Mouse (Mus musculus) inflammation-experienced regulatory T-cells, adult 6 months (primary cell): Measurements from ENCODE around the gene Porcn. TPM values are rescaled to one million over a fixed set of nuclear protein-coding genes. Genes with fewer than 3 reads are reported as not detected.

ENCODE experiments used
- ATAC-seq: one replicate; pipeline ENCODE4 v1.8.0; 2017
- polyA plus RNA-seq, 3 experiments: library from polyadenylated mRNA; unstranded; fragments of 100-300 nt; shearing (Covaris generic); gene quantifications; one replicate each; pipeline ENCODE4 v1.2.1; 2017

Porcn gene
- polyA plus RNA-seq = under 1 TPM in 2 of 3 experiments, not detected in 1; 0.36 to 0.69 TPM

GRCm38 (mm10) chrX:8206015-8206693 is at the start of gene Porcn:
TSS of gene Porcn (minus strand) at chrX:8206525.
- ATAC-seq = no peak

GRCm38 (mm10) chrX:8255807-8256206 is 49.5 kb upstream of the Porcn start:
- no peak for ATAC-seq

DNA sequence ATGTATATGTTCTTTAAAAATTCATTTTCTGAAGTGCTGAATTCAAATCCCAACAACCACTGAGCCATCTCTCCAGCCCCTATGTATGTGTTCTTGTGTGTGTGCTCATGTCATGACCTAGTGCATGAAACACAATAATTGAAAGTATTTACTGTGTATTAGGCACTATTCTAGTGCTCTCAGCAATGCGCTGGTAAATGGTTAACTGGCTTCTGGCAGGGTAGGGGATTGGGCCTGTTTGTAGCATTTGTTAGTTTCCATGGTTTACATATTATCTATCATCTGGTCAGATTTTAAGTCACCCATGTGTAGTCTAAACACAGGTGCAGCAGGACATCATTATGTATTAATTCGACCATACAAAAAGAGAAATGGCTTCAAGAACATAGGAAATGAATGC is 47.4 kb upstream of the Porcn start:
- ATAC-seq = no peak

DNA sequence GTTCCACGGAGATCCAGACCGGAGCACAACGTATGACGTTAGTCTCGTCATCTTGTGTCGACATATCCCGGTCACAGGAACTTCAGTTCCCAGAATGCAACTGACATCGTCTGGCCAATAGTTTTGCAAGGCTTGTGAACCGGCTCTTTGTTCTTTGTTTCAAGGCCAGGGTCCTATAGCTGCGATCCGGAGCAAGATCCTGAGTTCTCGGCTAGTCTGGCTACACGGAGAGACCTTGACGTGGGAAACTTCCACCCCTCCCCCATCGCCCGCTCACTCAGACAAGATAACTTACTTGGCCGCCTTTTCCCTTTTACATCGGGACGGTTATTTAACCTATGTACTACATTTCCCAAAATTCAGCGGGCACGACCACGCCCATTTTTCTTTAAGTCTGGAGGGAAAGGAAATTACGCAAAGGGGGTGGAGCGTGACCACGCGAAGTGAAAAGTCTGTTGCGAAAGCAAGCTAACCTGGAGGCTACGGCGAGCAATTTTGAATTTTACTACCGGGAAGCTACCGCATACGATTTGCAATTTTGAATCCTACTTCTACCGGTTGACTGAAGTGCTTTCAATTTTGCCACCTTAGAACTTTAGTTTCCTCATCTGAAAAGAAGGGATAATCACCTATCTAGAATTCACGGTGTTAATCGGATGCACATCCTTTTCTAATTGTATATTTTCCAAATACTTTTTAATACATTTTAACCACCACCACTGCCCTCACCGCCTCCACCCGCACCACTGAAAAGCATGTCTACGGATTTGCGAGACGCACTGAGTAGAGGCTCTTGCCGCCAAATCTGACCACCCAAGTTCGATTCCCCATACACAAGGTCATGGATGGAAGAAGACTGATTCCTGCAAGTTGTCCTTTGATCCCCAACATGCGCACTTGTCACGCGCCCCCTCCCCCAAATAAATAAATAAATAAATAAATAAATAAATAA is 46.3 kb upstream of the Porcn start, which contains the start of gene Ftsj1:
Ftsj1 (minus strand) TSS at position 73 of the 952 bp plus-strand sequence.
- ATAC-seq = peak; percentile 89

GRCm38 (mm10) chrX:8251789-8252333 is 45.5 kb upstream of the Porcn start:
- ATAC-seq = peak; percentile 42

GRCm38 (mm10) chrX:8248542-8249120 is 42.3 kb upstream of the Porcn start:
- ATAC-seq = no peak

- ATAC-seq = no peak
These were observed 41.4 kb upstream of the Porcn start for GRCm38 (mm10) chrX:8247680-8248079.

- no peak for ATAC-seq
These were observed 32.6 kb upstream of the Porcn start for GRCm38 (mm10) chrX:8238804-8239395.

DNA sequence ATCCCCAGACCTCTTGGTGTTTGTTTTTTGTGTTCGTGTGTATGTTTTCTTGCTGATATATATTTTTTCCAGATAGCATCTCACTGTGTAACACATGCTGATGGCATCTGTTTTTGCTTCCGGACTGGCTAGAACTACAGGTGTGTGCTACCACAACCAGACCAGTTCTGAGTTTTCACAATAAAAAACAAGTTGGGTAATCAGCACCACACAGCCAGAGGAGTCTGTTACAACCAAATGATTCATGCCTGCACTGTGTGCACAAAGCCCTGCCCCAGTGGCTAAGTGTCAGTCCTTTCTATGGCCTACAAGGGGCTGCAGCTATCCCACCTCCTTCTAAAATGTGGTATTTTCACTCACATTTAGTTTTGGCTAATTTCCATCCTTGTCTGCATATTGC is 30.4 kb upstream of the Porcn start:
- no peak for ATAC-seq

- ATAC-seq = no peak
These were observed 27.3 kb upstream of the Porcn start for GRCm38 (mm10) chrX:8233602-8234001.

DNA sequence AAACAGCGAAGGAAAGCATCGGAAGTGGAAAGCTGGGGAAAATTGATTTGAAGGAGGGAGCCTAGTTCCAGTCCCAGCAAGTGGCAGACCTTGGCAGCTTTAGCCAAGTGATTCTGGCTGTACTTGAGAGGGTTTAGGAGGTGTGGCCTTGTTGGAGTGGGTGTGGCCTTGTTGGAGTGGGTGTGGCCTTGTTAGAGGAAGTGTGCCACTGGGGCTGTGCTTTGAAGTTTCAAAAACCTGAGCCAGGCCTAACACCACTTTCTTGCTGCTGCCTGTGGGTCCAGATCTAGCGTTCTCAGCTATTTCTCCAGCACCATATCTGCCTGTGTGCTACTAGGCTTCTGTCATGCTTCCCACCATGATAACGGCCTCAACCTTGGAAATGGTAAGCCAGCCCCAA is 23.9 kb upstream of the Porcn start:
- ATAC-seq = no peak

DNA sequence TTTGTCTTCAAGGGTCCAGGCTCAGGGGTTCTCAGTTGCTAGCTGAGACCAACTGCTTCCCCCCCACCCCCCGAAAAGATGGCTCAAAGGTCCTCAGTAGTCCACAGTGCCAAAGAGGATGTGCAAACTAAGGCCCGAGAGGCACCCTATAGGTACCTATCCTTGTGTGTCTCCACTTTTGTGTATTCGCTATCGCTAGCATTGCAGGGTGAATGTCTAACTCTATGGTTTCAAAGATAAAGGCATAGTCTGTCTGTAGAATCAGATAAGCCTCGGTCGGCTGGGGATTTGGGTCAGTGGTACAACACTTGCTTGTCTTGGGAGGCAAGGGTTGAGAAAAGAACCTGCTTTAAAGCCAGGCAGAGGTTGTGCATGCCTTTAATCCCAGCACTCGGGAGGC is 17.1 kb upstream of the Porcn start:
- no peak for ATAC-seq

DNA sequence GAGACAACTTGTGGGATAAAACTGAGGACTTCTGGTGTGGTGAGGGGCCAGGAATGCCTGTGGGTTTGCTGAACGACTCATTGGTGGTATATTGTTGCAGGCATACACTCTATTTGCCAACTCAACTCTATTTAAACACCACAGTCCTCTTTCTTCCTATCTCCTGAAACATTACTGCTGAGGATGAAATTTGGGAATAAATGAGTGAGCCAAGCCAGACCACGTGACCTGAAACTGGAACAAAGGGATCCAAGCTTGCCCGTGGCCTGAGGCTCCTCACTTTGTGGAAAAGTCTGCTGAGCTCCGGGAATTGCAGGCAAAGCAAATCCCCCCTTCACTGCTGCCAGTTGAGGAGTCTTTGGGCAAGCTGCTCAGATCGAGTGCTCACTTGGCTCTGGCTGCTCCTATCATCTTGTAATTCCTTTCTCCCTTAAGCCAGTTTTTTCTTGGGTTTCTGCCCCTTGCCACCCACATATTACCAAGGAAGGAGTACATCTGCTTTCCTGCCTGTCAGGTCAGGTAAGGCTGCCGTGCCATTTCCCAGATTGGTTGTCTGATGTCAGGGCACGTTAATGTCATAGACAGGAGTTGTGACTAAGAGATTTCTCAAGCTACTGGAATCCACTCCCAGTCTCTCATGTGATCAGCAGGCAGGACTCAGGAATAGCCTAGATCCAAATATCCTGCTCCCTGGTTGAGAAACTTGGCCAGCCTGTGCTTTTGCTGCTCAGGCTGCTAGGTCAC is 16.5 kb upstream of the Porcn start:
- no peak for ATAC-seq

GRCm38 (mm10) chrX:8222296-8222677 is 16.0 kb upstream of the Porcn start:
- no peak for ATAC-seq

DNA sequence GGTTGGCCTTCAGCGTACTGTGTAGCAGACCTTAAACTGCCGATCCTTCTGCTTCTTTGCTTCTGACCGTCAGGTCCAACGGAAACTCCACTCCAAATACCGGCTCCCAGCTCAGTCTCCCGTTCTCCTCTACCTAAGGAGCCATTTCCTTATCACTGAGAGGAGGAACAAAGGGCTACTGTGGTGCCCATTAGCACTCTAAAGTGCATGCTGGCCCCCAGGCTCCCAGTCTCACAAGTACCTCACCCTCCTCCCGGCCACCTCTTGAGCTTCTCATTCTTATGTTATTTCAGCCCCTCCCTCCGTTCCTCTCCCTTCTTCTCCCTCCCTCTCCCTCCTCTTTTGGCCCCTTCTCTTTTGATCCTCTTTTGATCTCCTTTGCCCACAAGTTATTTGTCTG is 13.3 kb upstream of the Porcn start:
- no peak for ATAC-seq

- no peak for ATAC-seq
These were observed 11.8 kb upstream of the Porcn start for GRCm38 (mm10) chrX:8218114-8218513.

GRCm38 (mm10) chrX:8217383-8217782 is 11.1 kb upstream of the Porcn start:
- ATAC-seq = no peak

DNA sequence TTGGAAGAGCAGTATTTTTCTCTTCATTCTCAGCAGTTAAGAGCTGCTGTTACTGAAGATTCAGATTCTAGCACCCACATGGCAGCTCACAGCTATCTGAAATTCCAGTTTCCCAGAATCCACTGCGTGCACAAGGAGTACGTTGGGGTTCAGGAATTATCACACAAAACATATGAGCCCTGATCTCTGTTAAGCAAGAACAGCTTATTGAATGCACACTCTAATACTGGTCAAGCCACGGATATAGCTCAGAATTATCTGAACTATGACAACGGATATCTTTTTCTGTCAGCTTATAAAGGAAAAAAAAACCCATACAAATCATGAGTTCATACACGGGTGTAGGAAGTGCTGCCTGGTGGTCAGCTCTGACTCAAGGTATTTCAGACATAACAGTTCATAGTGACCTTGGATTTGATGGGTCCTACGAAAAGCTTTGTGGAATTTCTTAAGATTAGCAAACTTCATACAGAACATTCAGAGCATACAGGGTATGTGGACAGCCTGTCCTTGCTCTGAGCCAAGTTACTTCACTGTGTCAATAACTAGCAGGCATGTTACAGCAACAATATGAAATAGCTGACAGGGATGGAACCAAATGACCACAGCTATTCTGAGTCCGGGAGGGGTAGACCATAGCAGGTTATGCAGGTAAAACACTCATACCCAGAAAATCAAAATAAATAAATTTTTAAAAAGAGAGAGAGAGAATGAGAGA is 5.3 kb upstream of the Porcn start:
- ATAC-seq = no peak

GRCm38 (mm10) chrX:8209720-8210119 is 3.4 kb upstream of the Porcn start:
- ATAC-seq = no peak

DNA sequence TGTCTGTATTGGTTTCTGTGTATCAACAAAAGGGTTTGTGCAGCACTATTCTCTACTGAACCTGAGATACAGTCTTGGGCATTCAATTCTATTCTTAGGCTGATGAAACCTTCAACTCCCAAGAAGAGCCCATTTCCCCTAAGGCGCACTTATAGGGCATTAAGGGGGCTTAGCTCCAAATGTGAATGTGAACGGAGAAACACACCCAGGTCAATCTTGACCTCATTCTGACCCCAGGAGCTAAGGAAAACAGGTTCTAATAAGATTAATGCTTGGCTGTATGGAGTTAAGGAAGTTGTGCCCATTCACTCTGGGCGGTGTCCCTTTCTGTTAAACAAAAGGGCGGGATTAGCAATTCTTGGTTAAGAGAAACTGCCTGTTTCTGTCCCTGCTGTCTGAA is 899 bp upstream of the Porcn start:
- ATAC-seq = no peak

DNA sequence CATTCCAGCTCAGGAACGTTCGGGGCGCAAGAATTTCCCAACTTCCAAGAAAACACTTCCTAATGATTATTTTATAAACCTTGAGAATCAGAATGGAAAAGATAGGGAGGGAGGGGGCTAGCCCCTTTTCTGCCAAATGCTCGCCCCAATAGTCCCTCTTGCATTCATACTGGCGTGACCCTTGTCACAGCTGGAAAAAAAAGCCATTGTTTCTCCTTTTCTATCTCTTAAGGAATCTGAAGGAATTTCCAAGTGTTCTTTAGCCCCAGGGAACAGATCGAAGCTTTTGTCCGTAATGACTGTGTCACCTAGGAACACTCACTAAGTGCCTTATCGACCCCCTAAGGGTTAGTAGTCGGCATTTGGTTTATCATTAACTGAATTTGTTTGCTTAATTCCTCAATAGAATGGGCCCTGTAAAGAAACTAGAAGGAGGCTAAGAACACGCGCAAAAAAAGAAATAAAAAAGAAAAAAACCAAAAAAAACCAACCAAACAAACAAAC is 421 bp upstream of the Porcn start:
- no peak for ATAC-seq
